Mouse (Mus musculus) myocyte (in vitro differentiated cells): Measurements from ENCODE around the gene Hecw1. TPM values are rescaled to one million over a fixed set of nuclear protein-coding genes. Genes with fewer than 3 reads are reported as not detected.

Source experiments
- H3K27me3 ChIP-seq: one replicate; pipeline ENCODE4 v1.6.1; 2011; ENCODE audit not compliant: control insufficient read depth, insufficient read depth, insufficient read length
- H3K36me3 ChIP-seq: one replicate; pipeline ENCODE4 v1.6.1; 2011; ENCODE audit not compliant: control insufficient read depth, insufficient read depth
- H3K4me2 ChIP-seq: one replicate; pipeline ENCODE4 v1.6.1; 2011; ENCODE audit warnings: low read depth, control low read depth
- H3K4me3 ChIP-seq: one replicate; pipeline ENCODE4 v1.5.1; 2011; ENCODE audit warnings: mild to moderate bottlenecking, control low read depth, moderate library complexity
- H3K79me2 ChIP-seq: one replicate; pipeline ENCODE4 v1.6.1; 2011; ENCODE audit not compliant: control insufficient read depth, insufficient read depth
- H3ac ChIP-seq: one replicate; pipeline ENCODE4 v1.6.1; 2011; ENCODE audit not compliant: control insufficient read depth, insufficient read length
- E2F4 ChIP-seq: IDR thresholded peaks from one replicate; pipeline ENCODE4 v1.6.1; 2011; ENCODE audit warnings: mild to moderate bottlenecking, control low read depth, moderate library complexity; ENCODE audit not compliant: insufficient read depth
- MAX ChIP-seq: IDR thresholded peaks from one replicate; pipeline ENCODE4 v1.6.1; 2011; ENCODE audit warnings: low read depth, mild to moderate bottlenecking, control low read depth
- MYOD1 ChIP-seq, 3 experiments: IDR thresholded peaks; one replicate each; pipeline ENCODE4 v1.6.1; 2011; ENCODE audit warnings: control low read depth in 2 of 3, low read depth in 2 of 3, mild to moderate bottlenecking in 2 of 3, moderate library complexity in 1 of 3; ENCODE audit not compliant: insufficient read length in 2 of 3, control insufficient read depth in 1 of 3
- POLR2A ChIP-seq: IDR thresholded peaks from one replicate; pipeline ENCODE4 v1.6.1; 2011; ENCODE audit warnings: low read depth, mild to moderate bottlenecking, control low read depth, moderate library complexity; ENCODE audit not compliant: insufficient read length
- REST ChIP-seq: IDR thresholded peaks from one replicate; pipeline ENCODE4 v1.6.1; 2011; ENCODE audit warnings: mild to moderate bottlenecking, control low read depth, moderate library complexity; ENCODE audit not compliant: insufficient read depth, insufficient read length
- SRF ChIP-seq: IDR thresholded peaks from one replicate; pipeline ENCODE4 v1.6.1; 2011; ENCODE audit warnings: low read depth; ENCODE audit not compliant: control insufficient read depth, insufficient read length
- TCF3 ChIP-seq: IDR thresholded peaks from one replicate; pipeline ENCODE4 v1.6.1; 2011; ENCODE audit warnings: low read depth, control low read depth; ENCODE audit not compliant: insufficient read length
- USF1 ChIP-seq: IDR thresholded peaks from one replicate; pipeline ENCODE4 v1.6.1; 2011; ENCODE audit warnings: low read depth, mild to moderate bottlenecking, control low read depth, moderate library complexity
- polyA plus RNA-seq: library from polyadenylated mRNA; unstranded; fragments of >200 nt; fragmentation: generic; extraction: Trizol; gene quantifications from one replicate; pipeline ENCODE4 v1.2.1, GENCODE M21; 2012; ENCODE audit warnings: missing spikeins

The Hecw1 gene
- polyA plus RNA-seq, 1 experiment: 0.02 TPM

GRCm38 (mm10) chr13:14179669-14180068 lies 343.4 kb downstream of the Hecw1 start:
- H3K27me3 ChIP-seq: no peaks in the 10 kb centered on the region
- TF ChIP-seq REST (no peak), TCF3 (no peak), E2F4 (no peak), POLR2A (no peak), MYOD1 (IDR thresholded peaks at IDR 0.05; ENCODE audit: control insufficient read depth in 1 of 3, insufficient read length in 2 of 3, low read depth in 2 of 3) (no peak), SRF (no peak), MAX (no peak), USF1 (no peak)
- H3K4me3 ChIP-seq: no peak overlapping the region
- no peaks in the 10 kb centered on the region for H3K79me2 ChIP-seq
- H3K36me3 ChIP-seq: no peaks in the 10 kb centered on the region
- no peak overlapping the region for H3ac ChIP-seq
- H3K4me2 ChIP-seq: no peak overlapping the region

- H3K79me2 ChIP-seq: no peaks in the 10 kb centered on the region
- no peaks in the 10 kb centered on the region for H3K36me3 ChIP-seq
- no peak overlapping the region for H3K4me3 ChIP-seq
- TF ChIP-seq USF1 (no peak), POLR2A (no peak), MYOD1 (IDR thresholded peaks at IDR 0.05; ENCODE audit: control insufficient read depth in 1 of 3, insufficient read length in 2 of 3, low read depth in 2 of 3) (no peak), MAX (no peak), SRF (no peak)
- no peak overlapping the region for H3K4me2 ChIP-seq
- H3K27me3 ChIP-seq: no peaks in the 10 kb centered on the region
- H3ac ChIP-seq: no peak overlapping the region
Observed at GRCm38 (mm10) chr13:14177989-14178388, 345.0 kb downstream of the Hecw1 start.

Other genes starting within 250 kb of the Hecw1 start
- 34.8 TPM for gene Mrpl32, start 89.9 kb upstream of the Hecw1 start, polyA plus RNA-seq
- gene Psma2, start 90.0 kb upstream of the Hecw1 start, polyA plus RNA-seq: 85.8 TPM
- gene AW209491, start 106.9 kb upstream of the Hecw1 start, polyA plus RNA-seq: 10.7 TPM